In the genomic region with DNA sequence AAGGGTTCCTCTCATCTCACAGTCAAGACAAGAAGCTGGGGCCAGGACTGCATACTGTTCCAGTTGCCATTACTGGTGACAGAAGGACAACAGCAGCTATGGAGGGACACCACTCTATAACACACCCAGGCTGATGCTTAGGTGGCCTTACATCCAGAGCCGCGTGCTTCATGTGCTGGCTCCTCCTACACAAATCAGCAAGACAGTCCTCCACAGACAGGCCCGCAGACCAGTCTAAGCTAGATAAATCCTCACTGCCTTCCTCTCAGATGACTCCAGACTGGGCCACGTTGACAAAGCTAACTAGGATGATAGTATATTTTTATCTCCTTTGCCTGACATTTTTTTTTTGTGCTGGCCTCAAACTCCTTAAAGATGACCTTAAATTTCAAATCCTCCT, we compare ENCODE assay signal across 15 mouse cellular contexts.
"Had no signal": no experiment of that assay in that cellular context is flagged by ENCODE, and none has a peak within 500 bp of the region (broad histone marks: within the 10 kb centered on the region; RNA-seq: fewer than 3 reads in every experiment).

No protein-coding gene starts in this region.

- DNase-seq: retina, postnatal 1 day; right cerebral cortex, adult 18-20 months; right cerebral cortex, postnatal 14 days; right cerebral cortex, postnatal 25 days; right cerebral cortex, postnatal 4 days; spleen, adult 18-20 months; thymus, adult 18-20 months; thymus, adult 2 months; thymus, postnatal 14 days; thymus, postnatal 25 days; thymus, postnatal 36 days; thymus, postnatal 4 days had no signal

- H3K4me3 ChIP-seq: neural tube, embryonic 13.5 days; stomach, embryonic 15.5 days had no signal

- H3K4me1 ChIP-seq: neural tube, embryonic 13.5 days; stomach, embryonic 15.5 days had no signal

- H3K9ac ChIP-seq: neural tube, embryonic 13.5 days; stomach, embryonic 15.5 days had no signal

- H3K4me2 ChIP-seq: neural tube, embryonic 13.5 days; stomach, embryonic 15.5 days had no signal

- H3K36me3 ChIP-seq: neural tube, embryonic 13.5 days; stomach, embryonic 15.5 days had no signal

- H3K27me3 ChIP-seq: neural tube, embryonic 13.5 days; stomach, embryonic 15.5 days had no signal

- H3K27ac ChIP-seq: neural tube, embryonic 13.5 days; stomach, embryonic 15.5 days; stomach, postnatal 0 days had no signal

- H3K9me3 ChIP-seq: neural tube, embryonic 13.5 days; stomach, embryonic 15.5 days had no signal
